Mouse (Mus musculus) intestine, embryonic 15.5 days (tissue): ENCODE data around the gene Fzd2. TPM values are rescaled to one million over a fixed set of nuclear protein-coding genes. Genes with fewer than 3 reads are reported as not detected.

Source experiments
- ATAC-seq: fragments of 200-750 bp; cut with Nextera tagmentation; 2 replicates; pipeline ENCODE4 v1.8.0; 2017; ENCODE audit warnings: moderate TSS enrichment, moderate library complexity
- H3K27ac ChIP-seq: fragments of 300-500 bp; sonication (generic); 2 replicates; pipeline ENCODE4 v1.5.1; 2015; ENCODE audit warnings: mild to moderate bottlenecking, inconsistent platforms
- H3K27me3 ChIP-seq: fragments of 300-500 bp; sonication (generic); replicated peaks from 2 replicates; pipeline ENCODE4 v1.6.1; 2015; ENCODE audit warnings: inconsistent platforms
- H3K36me3 ChIP-seq: fragments of 300-500 bp; sonication (generic); 2 replicates; pipeline ENCODE4 v1.6.1; 2015; ENCODE audit warnings: inconsistent platforms
- H3K4me1 ChIP-seq: fragments of 300-500 bp; sonication (generic); replicated peaks from 2 replicates; pipeline ENCODE4 v1.6.1; 2015; ENCODE audit warnings: inconsistent platforms
- H3K4me2 ChIP-seq: fragments of 300-500 bp; sonication (generic); replicated peaks from 2 replicates; pipeline ENCODE4 v1.6.1; 2015; ENCODE audit warnings: mild to moderate bottlenecking, inconsistent platforms
- H3K4me3 ChIP-seq: fragments of 300-500 bp; sonication (generic); replicated peaks from 2 replicates; pipeline ENCODE4 v1.5.1; 2015; ENCODE audit warnings: inconsistent platforms
- H3K9ac ChIP-seq: fragments of 300-500 bp; sonication (generic); 2 replicates; pipeline ENCODE4 v1.6.1; 2015; ENCODE audit warnings: inconsistent platforms
- H3K9me3 ChIP-seq: fragments of 300-500 bp; sonication (generic); 2 replicates; pipeline ENCODE4 v1.6.1; 2016; ENCODE audit warnings: inconsistent platforms
- WGBS: fragments of 180-500 bp; shearing (Covaris S2); methylation state at CpG from one replicate; pipeline ENCODE4 v1.1.7; 2015; 5-methylcytosine and 5-hydroxymethylcytosine counted together
- polyA plus RNA-seq: library from polyadenylated mRNA; unstranded; fragments of >200 nt; fragmentation: Nextera tagmentation; extraction: Ambion mirVana; gene quantifications from 2 replicates; pipeline ENCODE4 v1.2.1, GENCODE M21; 2015

The Fzd2 gene
- polyA plus RNA-seq, 1 experiment from 2014 or later, result 15.6 TPM

GRCm38 (mm10) chr11:102629375-102629774, 25.2 kb downstream of the Fzd2 start:
- WGBS, result 39% methylated on average over 8 of the region's 8 CpGs
- Histone ChIP-seq H3K4me3 (no peak overlapping the region), H3K27ac (no peak overlapping the region), H3K4me1 (peaks cover 25% of the 10 kb centered on the region), H3K4me2 (no peak overlapping the region), H3K9ac (no peak overlapping the region), H3K36me3 (no peaks in the 10 kb centered on the region), H3K27me3 (no peaks in the 10 kb centered on the region), H3K9me3 (no peaks in the 10 kb centered on the region)
- ATAC-seq, result no peak

- ATAC-seq, result no peak
- Histone ChIP-seq H3K9ac (no peak overlapping the region), H3K9me3 (no peaks in the 10 kb centered on the region), H3K36me3 (no peaks in the 10 kb centered on the region), H3K4me3 (no peak overlapping the region), H3K4me1 (peaks cover 15% of the 10 kb centered on the region), H3K27ac (no peak overlapping the region), H3K4me2 (no peak overlapping the region), H3K27me3 (no peaks in the 10 kb centered on the region)
- 29% methylated on average over 7 of the region's 7 CpGs for WGBS
Observed at GRCm38 (mm10) chr11:102630731-102631130, 26.5 kb downstream of the Fzd2 start.

DNA sequence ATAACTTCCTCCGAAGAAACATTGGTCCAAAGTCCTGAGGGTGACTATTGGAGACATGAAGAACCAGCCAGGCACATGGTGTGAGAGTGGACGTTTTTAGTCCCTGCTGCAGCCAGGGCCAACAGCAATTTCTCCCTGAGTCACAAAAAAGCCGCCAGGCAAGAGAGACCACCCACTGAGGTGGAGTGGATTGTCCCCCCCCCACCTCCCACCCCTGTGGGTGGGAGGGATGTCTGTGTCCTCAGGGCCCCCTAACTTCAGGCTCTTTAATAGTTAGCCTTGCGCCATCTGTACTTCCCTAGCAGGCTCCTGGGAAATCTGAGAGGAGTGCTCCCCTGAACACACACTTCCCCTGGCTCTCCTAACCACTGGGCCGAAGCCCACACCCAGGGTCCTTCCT, 27.0 kb downstream of the Fzd2 start:
- H3K9ac ChIP-seq, result no peak overlapping the region
- H3K4me3 ChIP-seq, result no peak overlapping the region
- peak overlapping the region; percentile 27; the same call in 1 of the 2 replicates for H3K27ac ChIP-seq
- ATAC-seq, result no peak
- peaks cover 15% of the 10 kb centered on the region for H3K4me1 ChIP-seq
- no peaks in the 10 kb centered on the region for H3K27me3 ChIP-seq
- H3K36me3 ChIP-seq, result no peaks in the 10 kb centered on the region
- H3K9me3 ChIP-seq, result no peaks in the 10 kb centered on the region
- H3K4me2 ChIP-seq, result no peak overlapping the region
- WGBS, result 36% methylated on average over 5 of the region's 5 CpGs

- no peaks in the 10 kb centered on the region for H3K9me3 ChIP-seq
- no peak overlapping the region for H3K9ac ChIP-seq
- no peak overlapping the region for H3K27ac ChIP-seq
- H3K27me3 ChIP-seq, result no peaks in the 10 kb centered on the region
- no peak for ATAC-seq
- H3K36me3 ChIP-seq, result no peaks in the 10 kb centered on the region
- WGBS, result 20% methylated on average over 12 of the region's 13 CpGs
- peak overlapping the region; percentile 52 for H3K4me2 ChIP-seq
- peaks cover 19% of the 10 kb centered on the region for H3K4me1 ChIP-seq
- no peak overlapping the region for H3K4me3 ChIP-seq
Observed at GRCm38 (mm10) chr11:102632725-102633124, 28.5 kb downstream of the Fzd2 start.

GRCm38 (mm10) chr11:102633379-102633778, 29.2 kb downstream of the Fzd2 start:
- Histone ChIP-seq H3K4me2 (peak overlapping the region; percentile 52), H3K27me3 (no peaks in the 10 kb centered on the region), H3K4me3 (no peak overlapping the region; the same call in 1 of the 2 replicates), H3K36me3 (no peaks in the 10 kb centered on the region), H3K27ac (no peak overlapping the region), H3K4me1 (peaks cover 19% of the 10 kb centered on the region), H3K9ac (no peak overlapping the region), H3K9me3 (no peaks in the 10 kb centered on the region)
- ATAC-seq, result peak; percentile 73
- 29% methylated on average over 9 of the region's 9 CpGs for WGBS

DNA sequence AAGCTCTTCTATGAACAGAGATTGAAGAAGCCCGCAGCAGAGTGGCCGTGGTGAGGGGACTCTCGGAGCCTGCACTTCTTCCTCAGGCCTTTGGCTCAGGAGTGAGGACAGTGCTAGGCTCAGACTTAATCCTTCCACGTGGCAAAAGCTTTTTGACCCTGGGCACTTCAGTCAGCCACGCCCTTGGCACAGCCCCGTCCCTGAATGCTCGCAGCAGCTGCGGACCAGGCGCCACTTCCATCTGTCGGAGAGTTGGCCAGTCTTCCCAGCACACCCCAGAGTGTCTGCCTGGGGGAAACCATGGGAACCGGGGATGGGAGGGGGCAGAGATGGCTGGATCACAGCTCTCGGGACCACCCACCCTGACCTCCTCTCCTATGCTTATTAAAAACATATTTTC, 32.7 kb downstream of the Fzd2 start:
- Histone ChIP-seq H3K4me3 (no peak overlapping the region), H3K27ac (no peak overlapping the region), H3K27me3 (no peaks in the 10 kb centered on the region), H3K9me3 (no peaks in the 10 kb centered on the region), H3K4me2 (no peak overlapping the region), H3K9ac (0 out of 2 replicates have a peak overlapping the region, but pooled peaks have one; percentile 10), H3K36me3 (no peaks in the 10 kb centered on the region), H3K4me1 (peaks cover 6% of the 10 kb centered on the region; the same call in 1 of the 2 replicates)
- ATAC-seq, result no peak
- 39% methylated on average over 12 of the region's 12 CpGs for WGBS

GRCm38 (mm10) chr11:102643891-102644382, 39.7 kb downstream of the Fzd2 start:
- H3K27me3 ChIP-seq, result no peaks in the 10 kb centered on the region
- H3K27ac ChIP-seq, result peak overlapping the region; percentile 59
- no peak overlapping the region for H3K4me3 ChIP-seq
- no peak overlapping the region for H3K4me2 ChIP-seq
- H3K36me3 ChIP-seq, result no peaks in the 10 kb centered on the region
- H3K4me1 ChIP-seq, result peaks cover 7% of the 10 kb centered on the region; the same call in 1 of the 2 replicates
- H3K9ac ChIP-seq, result no peak overlapping the region
- no peaks in the 10 kb centered on the region for H3K9me3 ChIP-seq
- WGBS, result 36% methylated on average over 10 of the region's 10 CpGs
- peak; percentile 96 for ATAC-seq

GRCm38 (mm10) chr11:102646226-102646625, 42.0 kb downstream of the Fzd2 start:
- H3K9ac ChIP-seq, result no peak overlapping the region
- no peaks in the 10 kb centered on the region for H3K27me3 ChIP-seq
- H3K9me3 ChIP-seq, result no peaks in the 10 kb centered on the region
- H3K36me3 ChIP-seq, result no peaks in the 10 kb centered on the region
- ATAC-seq, result no peak
- peak overlapping the region; percentile 33; the same call in 1 of the 2 replicates for H3K27ac ChIP-seq
- no peak overlapping the region for H3K4me2 ChIP-seq
- H3K4me3 ChIP-seq, result no peak overlapping the region
- peaks cover 7% of the 10 kb centered on the region; the same call in 1 of the 2 replicates for H3K4me1 ChIP-seq
- WGBS, result 72% methylated on average over 13 of the region's 13 CpGs

DNA sequence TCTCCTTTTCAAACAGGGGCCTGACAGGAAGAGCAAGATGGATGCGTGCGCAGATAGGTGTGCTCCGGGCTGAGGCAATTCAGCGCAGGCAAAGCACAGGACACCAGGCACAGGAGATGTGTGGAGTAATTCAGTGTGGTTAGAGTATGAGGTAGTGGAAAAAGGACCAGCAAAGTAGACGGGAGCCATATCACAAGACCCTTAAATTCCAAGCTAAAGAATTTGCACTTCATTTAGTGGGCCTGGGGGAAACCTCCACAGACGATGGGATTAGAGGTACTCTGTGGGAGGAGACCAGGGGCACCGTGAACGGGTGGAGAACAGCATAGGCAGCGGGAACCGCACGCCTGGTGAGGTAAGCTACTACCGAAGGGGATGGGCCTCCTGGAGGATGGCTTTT, 43.7 kb downstream of the Fzd2 start:
- Histone ChIP-seq H3K4me1 (peaks cover 7% of the 10 kb centered on the region; the same call in 1 of the 2 replicates), H3K4me2 (no peak overlapping the region), H3K9me3 (no peaks in the 10 kb centered on the region), H3K27ac (no peak overlapping the region), H3K27me3 (no peaks in the 10 kb centered on the region), H3K36me3 (no peaks in the 10 kb centered on the region), H3K4me3 (no peak overlapping the region), H3K9ac (no peak overlapping the region)
- WGBS, result 72% methylated on average over 12 of the region's 12 CpGs
- no peak for ATAC-seq

DNA sequence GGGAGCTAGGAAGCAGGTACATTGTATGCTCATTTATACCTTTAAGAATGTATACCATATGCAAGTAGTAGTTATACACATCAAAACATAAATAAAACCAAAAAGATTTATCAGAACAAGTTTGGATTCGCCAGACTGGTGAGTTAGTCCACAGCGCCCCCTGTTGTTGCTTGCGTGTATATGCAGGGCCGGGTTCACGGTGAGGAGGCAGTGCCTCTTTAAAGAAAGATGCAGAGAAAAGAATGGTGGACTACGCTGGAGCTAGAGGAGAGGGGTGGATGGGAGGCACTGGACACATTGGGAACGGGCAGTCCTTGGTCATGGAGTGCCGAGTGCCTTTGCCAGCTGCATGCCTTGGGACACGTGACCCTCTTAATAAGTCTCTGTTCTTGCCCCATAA, 47.2 kb downstream of the Fzd2 start:
- H3K4me1 ChIP-seq, result no peaks in the 10 kb centered on the region
- H3K4me3 ChIP-seq, result no peak overlapping the region
- ATAC-seq, result 0 out of 2 replicates have a peak, but pooled peaks have one; percentile 25
- no peak overlapping the region for H3K27ac ChIP-seq
- 5% methylated on average over 9 of the region's 9 CpGs for WGBS
- no peaks in the 10 kb centered on the region for H3K36me3 ChIP-seq
- H3K9me3 ChIP-seq, result no peaks in the 10 kb centered on the region
- no peaks in the 10 kb centered on the region for H3K27me3 ChIP-seq
- H3K9ac ChIP-seq, result no peak overlapping the region
- no peak overlapping the region for H3K4me2 ChIP-seq

- H3K27ac ChIP-seq, result no peak overlapping the region
- no peaks in the 10 kb centered on the region for H3K27me3 ChIP-seq
- no peaks in the 10 kb centered on the region for H3K36me3 ChIP-seq
- H3K4me1 ChIP-seq, result no peaks in the 10 kb centered on the region
- no peak for ATAC-seq
- no peaks in the 10 kb centered on the region for H3K9me3 ChIP-seq
- no peak overlapping the region for H3K4me3 ChIP-seq
- 77% methylated on average over 3 of the region's 3 CpGs for WGBS
- no peak overlapping the region for H3K4me2 ChIP-seq
- no peak overlapping the region for H3K9ac ChIP-seq
Observed at GRCm38 (mm10) chr11:102652844-102653243, 48.6 kb downstream of the Fzd2 start.

GRCm38 (mm10) chr11:102655888-102656287, 51.7 kb downstream of the Fzd2 start:
- 38% methylated on average over 8 of the region's 8 CpGs for WGBS
- Histone ChIP-seq H3K9ac (no peak overlapping the region), H3K4me3 (no peak overlapping the region), H3K9me3 (no peaks in the 10 kb centered on the region), H3K27me3 (no peaks in the 10 kb centered on the region), H3K27ac (no peak overlapping the region), H3K4me2 (no peak overlapping the region), H3K36me3 (no peaks in the 10 kb centered on the region), H3K4me1 (no peaks in the 10 kb centered on the region)
- peak; percentile 49 for ATAC-seq

DNA sequence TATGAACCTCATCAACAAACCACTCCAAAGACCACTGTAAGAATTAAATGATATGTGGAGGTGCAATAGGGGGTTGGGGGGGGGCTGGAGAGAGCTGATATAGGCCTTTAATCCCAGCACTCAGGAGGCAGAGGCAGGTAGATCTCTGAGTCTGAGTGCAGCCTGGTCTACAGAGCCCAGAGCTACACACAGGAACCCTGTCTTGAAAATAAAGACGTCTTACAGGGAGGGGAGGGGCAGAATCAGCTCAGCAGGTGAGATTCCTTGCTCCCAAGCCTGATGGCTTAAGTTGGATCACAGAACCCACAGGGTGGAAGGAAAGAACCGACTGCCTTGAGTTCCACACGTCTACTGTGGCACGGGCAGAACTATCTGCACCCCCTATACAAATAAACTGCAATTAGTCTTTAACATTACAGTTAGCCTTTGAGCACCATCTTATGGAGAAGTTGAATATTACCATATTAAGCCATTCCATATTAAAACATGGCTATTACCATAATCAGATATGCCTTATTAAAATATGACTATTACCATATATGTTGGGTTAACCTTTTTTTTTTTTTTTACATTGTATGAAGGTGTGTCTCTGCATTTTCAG, 52.2 kb downstream of the Fzd2 start:
- no peaks in the 10 kb centered on the region for H3K9me3 ChIP-seq
- H3K27ac ChIP-seq, result no peak overlapping the region
- 10% methylated on average over 4 of the region's 4 CpGs for WGBS
- H3K27me3 ChIP-seq, result no peaks in the 10 kb centered on the region
- no peaks in the 10 kb centered on the region for H3K4me1 ChIP-seq
- ATAC-seq, result no peak
- H3K4me3 ChIP-seq, result no peak overlapping the region
- H3K9ac ChIP-seq, result no peak overlapping the region
- H3K4me2 ChIP-seq, result 0 out of 2 replicates have a peak overlapping the region, but pooled peaks have one; percentile 11
- H3K36me3 ChIP-seq, result no peaks in the 10 kb centered on the region
